Mouse (Mus musculus) heart, adult 8-10 months (tissue): ENCODE data around the gene Axl. TPM values are rescaled to one million over a fixed set of nuclear protein-coding genes. Genes with fewer than 3 reads are reported as not detected.

Experiments used
- DNase-seq: peaks from one replicate; pipeline ENCODE4 v3.0.0; 2022; ENCODE audit warnings: low spot score
- total RNA-seq, 4 experiments: library from RNA; stranded (reverse); gene quantifications; 2 replicates each; pipeline ENCODE4 v1.2.4; 2022

Axl gene
- 10 to 100 TPM; 50.2 to 70.9 (median 65.9) TPM for total RNA-seq

DNA sequence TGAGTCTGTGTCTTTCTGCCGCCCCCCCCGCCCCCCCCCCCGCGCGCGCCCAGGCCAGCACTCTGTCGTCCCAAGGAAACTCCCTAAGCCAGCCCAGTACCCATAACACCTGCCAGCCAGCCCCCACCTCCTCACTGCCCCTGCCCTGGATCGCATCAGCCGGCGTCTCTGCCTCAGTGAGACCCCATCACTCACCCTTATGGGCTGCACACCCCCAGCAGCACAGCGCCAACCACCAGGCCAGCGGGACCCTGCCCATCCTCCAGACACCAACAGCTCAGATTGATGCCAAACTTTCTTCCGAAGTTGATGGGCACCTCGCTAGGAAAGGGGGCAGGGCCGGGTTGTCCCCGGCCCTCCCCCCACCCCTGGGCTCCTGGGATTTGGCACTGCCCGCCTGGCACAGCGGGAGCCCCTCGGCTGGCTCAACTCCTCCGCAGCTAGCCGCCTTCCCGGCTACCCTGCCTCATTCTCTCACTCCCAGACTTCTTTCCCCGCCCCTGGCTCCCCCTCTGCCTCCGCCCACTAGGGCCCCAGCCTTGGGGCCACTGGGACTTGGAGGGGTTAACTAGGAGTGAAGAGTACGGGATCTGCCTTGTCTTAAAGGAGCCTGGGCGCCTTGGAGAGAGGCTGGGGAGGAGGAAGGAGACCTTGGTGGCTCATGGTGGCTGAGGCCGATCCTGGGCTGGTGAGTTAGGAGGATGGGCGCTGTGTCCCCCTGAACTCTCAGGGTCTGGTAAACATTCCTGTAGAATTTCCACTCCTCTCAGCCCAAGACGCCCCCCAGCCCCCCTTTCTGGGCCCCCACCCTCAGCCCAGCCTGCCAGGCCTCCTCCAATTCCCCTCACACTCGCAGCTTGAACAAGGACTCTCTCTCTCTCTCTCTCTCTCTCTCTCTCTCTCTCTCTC is at the start of gene Axl:
Axl (minus strand) TSS at position 486 of the 909 bp plus-strand sequence.
- DNase-seq = peak; percentile 82

DNA sequence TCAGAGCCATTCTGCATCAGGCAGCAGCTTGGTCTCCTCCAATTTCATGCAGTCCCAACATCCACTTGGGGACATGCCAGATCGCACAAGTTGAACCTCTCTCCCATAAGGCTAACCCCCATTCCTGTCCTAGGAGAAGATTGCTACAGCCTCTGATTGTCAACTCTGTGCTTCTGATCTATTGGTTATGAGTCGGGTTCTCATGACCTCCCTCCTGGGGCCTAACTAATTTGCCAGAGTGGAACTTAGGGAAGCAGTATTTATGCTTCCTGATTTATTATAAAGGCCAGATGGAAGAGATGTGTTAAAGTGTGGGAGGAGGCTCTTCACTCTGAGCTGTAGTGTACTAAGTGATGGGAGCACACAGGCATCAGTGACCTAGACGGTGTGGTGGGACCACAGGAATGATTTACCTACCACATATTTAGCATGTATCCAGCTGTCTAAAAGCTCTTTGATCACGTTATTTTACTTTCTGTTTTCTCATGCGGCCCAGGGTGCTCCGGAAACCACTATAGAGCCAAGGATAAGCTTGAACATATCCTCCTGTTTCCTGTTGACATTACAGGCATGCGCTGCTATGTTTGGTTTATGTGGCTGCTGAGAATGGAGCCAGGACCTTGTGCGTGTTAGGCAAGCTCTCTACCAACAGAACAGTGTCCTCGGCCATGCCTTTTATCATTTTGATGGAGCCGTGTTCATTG is 46.8 kb upstream of the Axl start:
- no peak for DNase-seq

- DNase-seq = peak; percentile 28
Observed at GRCm38 (mm10) chr7:25831557-25832530, 43.3 kb upstream of the Axl start.

GRCm38 (mm10) chr7:25830251-25830650 is 41.7 kb upstream of the Axl start:
- DNase-seq = no peak

DNA sequence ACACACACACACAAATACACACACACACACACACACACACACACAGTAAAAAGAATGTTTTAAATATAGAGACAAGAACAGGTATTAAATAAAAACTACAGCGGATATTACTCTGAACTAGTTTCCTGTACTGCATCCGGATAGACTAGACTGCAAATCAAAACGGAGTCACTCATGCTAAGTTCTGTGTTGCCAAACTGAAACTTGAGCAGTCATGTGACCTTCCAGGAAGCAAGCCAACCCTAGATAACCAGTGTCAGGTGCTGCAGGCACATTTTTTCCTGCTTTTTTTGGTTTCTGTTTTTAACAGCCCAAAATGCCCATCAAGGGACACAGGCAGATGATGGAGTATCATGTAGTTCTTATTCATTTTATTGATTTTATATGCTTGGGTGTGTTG is 38.7 kb upstream of the Axl start:
- peak; percentile 83 for DNase-seq

GRCm38 (mm10) chr7:25826029-25826428 is 37.5 kb upstream of the Axl start:
- no peak for DNase-seq

DNA sequence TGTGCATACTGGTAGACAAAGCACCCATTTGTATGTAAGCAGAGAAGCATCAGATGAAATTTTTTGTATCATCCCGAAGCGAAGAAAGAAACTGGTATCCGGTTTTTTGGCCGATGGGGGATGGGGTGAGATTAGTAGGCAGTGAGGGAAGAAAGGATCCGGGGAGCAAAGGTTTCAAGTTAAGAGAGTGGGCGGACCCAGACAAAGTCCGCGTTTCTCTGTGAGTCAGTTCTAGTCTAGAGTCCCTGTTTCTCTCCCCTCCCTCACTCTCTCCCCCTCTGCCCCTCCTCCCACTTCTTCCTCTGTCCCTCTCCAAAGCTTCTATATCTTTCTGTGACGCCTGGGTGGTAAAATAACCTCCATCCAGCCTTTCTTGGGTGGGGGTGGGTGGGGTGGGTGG is 36.5 kb upstream of the Axl start:
- no peak for DNase-seq

DNA sequence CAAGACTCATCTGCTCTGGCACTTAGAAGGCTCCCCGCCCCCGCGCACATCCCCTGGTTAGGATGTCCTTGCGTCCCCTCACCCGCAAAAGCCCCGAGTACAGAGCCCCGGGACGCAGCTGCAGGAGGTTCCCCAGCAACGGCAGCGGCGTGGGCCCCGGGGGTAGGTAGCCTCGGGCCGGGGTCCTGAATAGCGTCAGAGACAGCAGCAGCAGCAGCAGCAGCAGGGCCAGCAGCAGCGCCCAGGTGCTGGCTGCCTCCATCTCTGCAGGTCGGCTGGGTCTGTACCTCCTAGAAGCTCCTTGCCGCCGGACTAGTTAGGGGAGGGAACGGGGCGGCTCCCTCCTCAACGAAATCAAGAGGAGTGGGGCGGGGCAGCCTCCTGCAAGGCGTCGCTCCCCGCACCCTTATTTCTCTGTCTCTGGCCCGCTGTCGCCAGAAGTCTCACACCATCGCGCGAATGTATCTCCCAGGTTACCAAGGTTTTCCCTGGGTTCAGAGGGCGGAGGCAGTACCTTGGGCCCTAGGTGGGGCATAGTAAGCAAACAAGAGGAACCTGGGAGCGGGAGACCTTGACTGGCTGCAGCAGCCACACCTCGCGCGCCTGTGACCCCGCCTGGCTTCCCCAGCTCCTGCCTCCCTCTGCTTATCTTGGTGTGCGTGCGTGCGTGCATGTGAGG is 27.9 kb upstream of the Axl start, which contains the start of gene Cyp2s1:
Cyp2s1 (minus strand) TSS at position 673 of the 679 bp plus-strand sequence.
- DNase-seq = no peak

- no peak for DNase-seq
Observed at GRCm38 (mm10) chr7:25815571-25815970, 27.1 kb upstream of the Axl start.

DNA sequence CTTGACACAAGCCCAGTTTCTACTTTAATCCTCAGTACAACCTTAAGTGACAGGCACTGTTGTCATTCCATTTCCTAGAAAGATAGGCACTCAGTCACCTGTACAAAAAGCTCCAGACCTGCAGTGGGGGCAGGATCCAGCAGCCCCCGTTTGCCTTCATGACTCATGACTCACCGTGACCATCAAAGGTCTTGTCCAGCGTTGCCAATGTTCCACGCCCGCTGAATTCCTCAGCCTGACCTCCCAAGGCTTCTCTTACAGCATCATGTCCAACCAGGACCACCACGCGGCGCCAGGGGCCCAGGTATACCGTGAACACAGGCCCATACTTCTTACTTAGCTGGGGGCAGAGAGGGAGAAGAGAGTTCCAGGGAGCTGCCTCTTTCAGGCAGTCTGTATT is 26.2 kb upstream of the Axl start:
- no peak for DNase-seq

DNA sequence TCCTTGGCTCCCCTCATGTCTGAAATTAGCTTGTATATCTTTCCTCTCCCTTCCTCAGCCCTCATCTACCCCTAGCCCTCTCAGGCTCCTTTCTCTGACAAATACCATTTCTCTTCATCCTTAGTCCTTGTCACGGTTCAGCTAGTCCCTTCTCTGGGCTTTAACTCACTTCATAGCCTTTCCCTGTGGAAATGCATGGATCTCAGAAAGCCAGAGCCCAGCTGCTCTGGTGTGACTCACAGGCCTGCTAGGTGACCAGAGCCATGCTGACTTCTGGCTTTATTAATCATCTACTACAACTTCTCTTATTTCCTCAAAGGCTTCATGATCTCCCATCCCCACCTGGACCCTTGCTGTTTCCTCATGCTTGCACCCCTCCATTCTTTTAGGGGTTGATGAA is 23.7 kb upstream of the Axl start:
- no peak for DNase-seq

GRCm38 (mm10) chr7:25811716-25812115 is 23.2 kb upstream of the Axl start:
- no peak for DNase-seq

- DNase-seq = peak; percentile 92
Observed at GRCm38 (mm10) chr7:25805631-25806343, 17.3 kb upstream of the Axl start.

DNA sequence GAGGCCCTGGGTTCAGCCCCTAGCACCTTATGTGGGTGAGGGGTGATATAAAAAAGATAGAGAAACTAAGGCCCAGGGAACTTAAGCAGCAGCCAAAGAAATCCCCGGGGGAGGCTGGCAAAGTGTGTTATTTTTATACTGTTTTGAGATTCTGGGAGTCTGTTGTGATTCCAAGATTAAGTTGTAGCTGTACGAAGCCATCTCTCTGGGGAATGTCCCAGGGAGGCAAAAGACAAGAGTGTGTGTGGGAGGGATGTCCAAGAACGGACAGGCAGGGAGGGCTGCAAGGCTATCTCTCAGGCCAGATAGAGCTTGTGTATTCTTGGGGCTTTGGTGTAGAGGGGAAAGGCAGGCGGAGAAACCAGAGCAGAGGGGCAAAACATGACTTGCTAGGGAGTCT is 16.3 kb upstream of the Axl start:
- DNase-seq = no peak

- DNase-seq = no peak
Observed at GRCm38 (mm10) chr7:25803460-25803859, 15.0 kb upstream of the Axl start.

DNA sequence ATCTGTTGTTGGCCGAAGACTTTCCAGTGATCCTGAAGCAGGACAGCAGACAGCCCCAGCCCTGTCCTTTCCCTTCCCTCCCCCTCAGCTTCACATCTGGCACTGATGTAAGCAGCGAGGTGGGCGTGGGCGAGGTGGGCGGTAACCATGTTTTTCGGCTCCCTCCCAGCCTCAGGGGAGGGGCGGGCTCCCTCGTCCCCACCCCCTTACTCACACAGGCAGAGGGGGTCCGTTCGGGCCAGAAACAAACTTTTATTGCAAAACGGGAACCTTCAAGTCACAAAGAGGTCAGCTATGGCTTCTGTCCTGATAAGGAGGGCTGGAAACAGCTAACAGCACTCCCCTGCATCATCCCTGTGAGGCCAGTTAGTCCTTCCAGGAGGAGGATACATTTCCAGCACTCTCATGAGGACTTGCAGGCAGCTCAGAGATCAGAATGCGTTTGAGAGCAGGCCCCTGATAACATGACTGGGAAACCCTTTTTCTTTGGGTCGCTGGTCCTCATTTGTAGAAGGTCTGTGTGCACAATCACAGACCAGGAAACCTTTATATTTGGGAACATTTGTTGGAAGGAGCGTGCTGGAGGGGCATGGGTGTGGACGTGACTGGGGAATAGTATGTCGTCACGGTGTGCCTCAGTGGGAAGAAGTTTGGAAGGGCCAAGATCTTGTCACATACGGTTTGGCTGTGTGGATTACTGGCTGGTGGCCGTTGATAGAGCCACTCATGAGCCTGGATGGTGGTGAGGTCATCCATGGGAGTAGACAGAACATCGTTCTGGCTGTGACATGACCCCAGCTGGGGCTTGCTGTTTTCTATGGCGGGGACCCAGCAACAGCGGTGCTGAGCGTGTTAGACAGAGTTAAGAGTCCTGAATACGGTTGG is 14.0 kb upstream of the Axl start:
- DNase-seq = peak; percentile 88

DNA sequence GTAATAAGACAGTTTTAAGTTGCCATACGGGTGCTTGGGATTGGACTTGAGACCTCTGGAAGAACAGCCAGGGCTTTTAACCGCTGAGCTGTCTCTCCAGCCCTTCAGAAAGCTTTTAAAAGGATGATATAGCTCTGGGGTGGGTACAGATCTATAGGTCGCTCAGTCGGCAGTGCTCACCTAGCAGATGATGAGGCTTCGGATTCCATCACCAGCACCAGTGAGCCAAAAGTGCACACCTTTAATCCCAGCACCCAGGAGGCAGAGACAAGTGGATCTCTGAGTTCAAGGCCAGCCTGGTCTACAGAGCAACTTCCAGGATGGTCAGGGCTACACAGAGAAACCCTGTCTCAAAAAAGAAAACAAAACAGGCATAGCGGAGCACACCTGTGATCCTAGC is 12.5 kb upstream of the Axl start:
- DNase-seq = no peak

DNA sequence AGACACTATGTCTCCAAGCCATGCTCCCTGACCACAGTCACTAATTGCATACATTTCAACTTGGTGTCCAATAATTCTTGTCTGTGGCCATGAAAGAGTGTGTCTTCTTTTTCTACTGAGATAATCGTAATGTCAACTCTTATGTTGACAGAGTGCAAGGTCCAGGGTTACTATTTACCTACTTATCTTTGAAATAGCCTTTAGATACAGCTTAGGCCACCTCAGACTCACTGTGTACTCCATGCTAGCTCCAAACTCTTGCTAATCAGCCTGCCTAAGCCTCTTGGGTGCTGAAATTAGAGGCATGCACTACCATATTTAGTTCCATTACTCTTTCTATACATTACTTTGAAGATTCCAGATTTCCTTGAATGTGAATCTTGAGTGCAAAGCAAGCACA is 10.9 kb upstream of the Axl start:
- no peak for DNase-seq

DNA sequence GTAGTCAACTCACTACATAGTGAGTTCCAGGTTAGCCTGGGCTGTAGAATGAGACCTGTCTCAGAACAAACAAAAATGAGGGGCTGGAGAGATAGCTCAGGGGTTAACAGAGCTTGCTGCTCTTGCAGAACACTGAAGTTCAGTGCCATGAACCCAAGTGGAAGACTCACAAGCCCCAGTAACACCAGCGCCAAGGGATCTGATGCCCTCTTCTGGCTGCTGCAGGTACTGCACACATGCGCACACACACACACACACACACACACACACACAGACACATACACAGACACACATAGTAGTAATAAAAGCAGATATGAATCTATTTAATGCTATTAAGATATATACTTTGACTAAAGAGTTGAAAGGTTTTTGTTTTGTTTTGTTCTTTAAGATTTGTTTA is 10.0 kb upstream of the Axl start:
- DNase-seq = no peak
